ENCODE assay signal across 7 mouse cellular contexts in genomic region chr3:88407090-88407489, GRCm38 (mm10). TPM values are rescaled to one million over a fixed set of nuclear protein-coding genes. Genes with fewer than 3 reads are reported as not detected.
DNase-seq lines count a peak whose midpoint lies in the region; ATAC-seq and TF ChIP-seq lines count a peak whose summit lies in the region.

No protein-coding gene starts in this region.

- no peak overlapping the region for H3K27ac ChIP-seq in ES-E14 (ENCODE audit: insufficient read depth, low read depth, low read length, poor library complexity, severe bottlenecking)
- H3K27ac ChIP-seq in embryonic facial prominence, embryonic 14.5 days (replicated peaks; ENCODE audit: low read depth, low read length) = no peak overlapping the region
- H3K27ac ChIP-seq in heart, embryonic 13.5 days (replicated peaks) = 0 out of 2 replicates have a peak overlapping the region, but pooled peaks have one; percentile 28
- no peak overlapping the region for H3K27ac ChIP-seq in lung, embryonic 14.5 days (ENCODE audit: low read depth)

- 2% methylated on average over 2 of the region's 2 CpGs for WGBS in embryonic facial prominence, embryonic 14.5 days
- 5% methylated on average over 2 of the region's 2 CpGs for WGBS in heart, embryonic 13.5 days
- 0% methylated on average over 2 of the region's 2 CpGs for WGBS in lung, embryonic 14.5 days

- in situ Hi-C loops in ES-E14 (cut with MboI; ENCODE audit: low sequenced_read_pairs in 2 of 2, unreplicated experiment in 2 of 2) = loop anchor here (5.0 to 10.0 kb wide), 2 partner anchors 60 to 68 kb away; no protein-coding TSS in a partner anchor

- H3K4me1 ChIP-seq in ES-E14 (ENCODE audit: control insufficient read depth in 2 of 2, insufficient read depth in 2 of 2, low read length in 2 of 2, poor library complexity in 1 of 2) = peaks cover 2 to 8% of the 10 kb centered on the region in 2 experiments; a peak in 3 of 4 replicates
- H3K4me1 ChIP-seq in embryonic facial prominence, embryonic 14.5 days (ENCODE audit: control insufficient read depth, insufficient read depth, low read length) = peaks cover 12% of the 10 kb centered on the region
- H3K4me1 ChIP-seq in heart, embryonic 13.5 days = peaks cover 39% of the 10 kb centered on the region
- no peaks in the 10 kb centered on the region for H3K4me1 ChIP-seq in lung, embryonic 14.5 days (ENCODE audit: insufficient read depth)

- H3K9me3 ChIP-seq in ES-E14 (ENCODE audit: control insufficient read depth, insufficient read depth, low read depth, low read length) = no peaks in the 10 kb centered on the region
- H3K9me3 ChIP-seq in embryonic facial prominence, embryonic 14.5 days (ENCODE audit: control insufficient read depth, low read length) = no peaks in the 10 kb centered on the region
- no peaks in the 10 kb centered on the region for H3K9me3 ChIP-seq in heart, embryonic 13.5 days
- H3K9me3 ChIP-seq in lung, embryonic 14.5 days (ENCODE audit: low read depth, low read length) = no peaks in the 10 kb centered on the region

- no peaks in the 10 kb centered on the region for H3K27me3 ChIP-seq in embryonic facial prominence, embryonic 14.5 days (replicated peaks; ENCODE audit: control insufficient read depth, insufficient read depth, low read length)
- no peaks in the 10 kb centered on the region for H3K27me3 ChIP-seq in heart, embryonic 13.5 days (replicated peaks)
- no peaks in the 10 kb centered on the region for H3K27me3 ChIP-seq in lung, embryonic 14.5 days (ENCODE audit: insufficient read depth, low read length)

- peak; percentile 12; the same call in 1 of the 2 replicates for ATAC-seq in embryonic facial prominence, embryonic 14.5 days (ENCODE audit: low read depth)
- no peak for ATAC-seq in heart, embryonic 13.5 days (ENCODE audit: extremely low read depth, insufficient number of reproducible peaks, low FRiP score, low TSS enrichment)
- peak; percentile 22; the same call in 1 of the 2 replicates for ATAC-seq in lung, embryonic 14.5 days (ENCODE audit: insufficient read depth)

- no peak overlapping the region; the same call in 1 of the 2 replicates for H3K9ac ChIP-seq in ES-E14 (ENCODE audit: insufficient read depth, low read depth, low read length, poor library complexity, severe bottlenecking)
- peak overlapping the region; percentile 16; the same call in 1 of the 2 replicates for H3K9ac ChIP-seq in embryonic facial prominence, embryonic 14.5 days (ENCODE audit: low read depth, low read length)
- H3K9ac ChIP-seq in heart, embryonic 13.5 days = peak overlapping the region; percentile 58
- H3K9ac ChIP-seq in lung, embryonic 14.5 days = peak overlapping the region; percentile 3; the same call in 1 of the 2 replicates

- H3K4me3 ChIP-seq in ES-E14 (ENCODE audit: insufficient read depth in 1 of 2, low read depth in 1 of 2, low read length in 2 of 2, poor library complexity in 1 of 2, severe bottlenecking in 1 of 2) = no peak overlapping the region
- H3K4me3 ChIP-seq in embryonic facial prominence, embryonic 14.5 days (ENCODE audit: low read depth, low read length) = no peak overlapping the region
- H3K4me3 ChIP-seq in heart, embryonic 13.5 days = no peak overlapping the region
- H3K4me3 ChIP-seq in lung, embryonic 14.5 days (ENCODE audit: low read depth, low read length) = no peak overlapping the region

- peaks cover 12% of the 10 kb centered on the region; the same call in 1 of the 2 replicates for H3K36me3 ChIP-seq in ES-E14 (ENCODE audit: control insufficient read depth, insufficient read depth, low read length, poor library complexity, severe bottlenecking)
- peaks cover 22% of the 10 kb centered on the region for H3K36me3 ChIP-seq in embryonic facial prominence, embryonic 14.5 days (ENCODE audit: control insufficient read depth, insufficient read depth, low read length)
- peaks cover 34% of the 10 kb centered on the region for H3K36me3 ChIP-seq in heart, embryonic 13.5 days
- peaks cover 28% of the 10 kb centered on the region for H3K36me3 ChIP-seq in lung, embryonic 14.5 days (ENCODE audit: insufficient read depth)

- DNase-seq in ES-E14 (ENCODE audit: low read depth, low spot score) = peak; percentile 74
- DNase-seq in adrenal gland, postnatal 25 days = peak; percentile 38
- peak; percentile 92 for DNase-seq in embryonic facial prominence, embryonic 14.5 days (ENCODE audit: low spot score)
- DNase-seq in layer of hippocampus, adult 11-12 months (ENCODE audit: low spot score) = peak; percentile 74
- DNase-seq in lung, embryonic 14.5 days = peak; percentile 95
- peak; percentile 81 for DNase-seq in retina, postnatal 7 days (ENCODE audit: low read depth, low spot score)

- no peak overlapping the region for H3K4me2 ChIP-seq in embryonic facial prominence, embryonic 14.5 days (ENCODE audit: low read depth, low read length)
- H3K4me2 ChIP-seq in heart, embryonic 13.5 days = no peak overlapping the region
- peak overlapping the region; percentile 5; the same call in 1 of the 2 replicates for H3K4me2 ChIP-seq in lung, embryonic 14.5 days

- peak; percentile 94 for TF ChIP-seq CTCF in lung, embryonic 14.5 days (IDR thresholded peaks at IDR 0.05; ENCODE audit: low read depth)

TF ChIP-seq in ES-E14, 5 proteins besides CTCF, POLR2A, EP300 and RAD21:
- no peak for TF ChIP-seq MAFK (IDR thresholded peaks at IDR 0.05; ENCODE audit: insufficient read depth, low read depth, low read length)
- no peak for TF ChIP-seq CHD2 (IDR thresholded peaks at IDR 0.05; ENCODE audit: low read depth, low read length)
- no peak for TF ChIP-seq HCFC1 (IDR thresholded peaks at IDR 0.05; ENCODE audit: borderline replicate concordance, insufficient read depth, low read length)
- peak; percentile 76; the same call in 1 of the 2 replicates for TF ChIP-seq ZC3H11A (IDR thresholded peaks at IDR 0.05; ENCODE audit: borderline replicate concordance, low read depth, low read length)
- TF ChIP-seq ZNF384 (IDR thresholded peaks at IDR 0.05; ENCODE audit: low read depth, low read length) = no peak

RNA-seq across cellular contexts. Expression of gene Pmf1, which starts 3.0 kb away (rescaled TPM):
- total RNA-seq in ES-E14 (2012; rRNA removed) = 89.5 and 97.0 TPM in 2 replicates
- 34.9 and 41.2 TPM in 2 replicates for total RNA-seq in adrenal gland, postnatal 25 days (2021)
- polyA plus RNA-seq in embryonic facial prominence, embryonic 14.5 days (2014; fragmentation: Nextera tagmentation; extraction: Ambion mirVana) = 87.0 and 99.7 TPM in 2 replicates
- 110 and 112 TPM in 2 replicates for polyA plus RNA-seq in heart, embryonic 13.5 days (2015; fragmentation: Nextera tagmentation; extraction: Ambion mirVana)
- polyA plus RNA-seq in lung, embryonic 14.5 days (2014; fragmentation: Nextera tagmentation; extraction: Ambion mirVana) = 162 and 173 TPM in 2 replicates

RNA-seq across cellular contexts. Expression of gene Slc25a44, which starts 17.8 kb away (rescaled TPM):
- total RNA-seq in ES-E14 (2012; rRNA removed) = 13.6 and 17.1 TPM in 2 replicates
- total RNA-seq in adrenal gland, postnatal 25 days (2021) = 42.9 and 45.9 TPM in 2 replicates
- 18.1 and 21.4 TPM in 2 replicates for polyA plus RNA-seq in embryonic facial prominence, embryonic 14.5 days (2014; fragmentation: Nextera tagmentation; extraction: Ambion mirVana)
- 12.0 and 12.5 TPM in 2 replicates for polyA plus RNA-seq in heart, embryonic 13.5 days (2015; fragmentation: Nextera tagmentation; extraction: Ambion mirVana)
- 16.6 and 18.3 TPM in 2 replicates for polyA plus RNA-seq in lung, embryonic 14.5 days (2014; fragmentation: Nextera tagmentation; extraction: Ambion mirVana)

RNA-seq across cellular contexts. Expression of gene Bglap, which starts 22.8 kb away (rescaled TPM):
- not detected in 2 replicates for total RNA-seq in ES-E14 (2012; rRNA removed)
- 4.3 TPM in 1 of 2 replicates, not detected in the other for total RNA-seq in adrenal gland, postnatal 25 days (2021)
- polyA plus RNA-seq in embryonic facial prominence, embryonic 14.5 days (2014; fragmentation: Nextera tagmentation; extraction: Ambion mirVana) = 7.9 and 33.0 TPM in 2 replicates
- polyA plus RNA-seq in heart, embryonic 13.5 days (2015; fragmentation: Nextera tagmentation; extraction: Ambion mirVana) = not detected in 2 replicates
- not detected in 2 replicates for polyA plus RNA-seq in lung, embryonic 14.5 days (2014; fragmentation: Nextera tagmentation; extraction: Ambion mirVana)

RNA-seq across cellular contexts. Expression of gene Bglap2, which starts 28.6 kb away (rescaled TPM):
- not detected in 2 replicates for total RNA-seq in ES-E14 (2012; rRNA removed)
- 1.0 TPM in 1 of 2 replicates, not detected in the other for total RNA-seq in adrenal gland, postnatal 25 days (2021)
- polyA plus RNA-seq in embryonic facial prominence, embryonic 14.5 days (2014; fragmentation: Nextera tagmentation; extraction: Ambion mirVana) = 6.5 and 27.0 TPM in 2 replicates
- polyA plus RNA-seq in heart, embryonic 13.5 days (2015; fragmentation: Nextera tagmentation; extraction: Ambion mirVana) = not detected in 2 replicates
- polyA plus RNA-seq in lung, embryonic 14.5 days (2014; fragmentation: Nextera tagmentation; extraction: Ambion mirVana) = not detected in 2 replicates

RNA-seq across cellular contexts. Expression of gene Bglap3, which starts 34.5 kb away (rescaled TPM):
- 2.6 and 3.2 TPM in 2 replicates for total RNA-seq in ES-E14 (2012; rRNA removed)
- 0.79 and 2.3 TPM in 2 replicates for total RNA-seq in adrenal gland, postnatal 25 days (2021)
- 1.5 and 4.6 TPM in 2 replicates for polyA plus RNA-seq in embryonic facial prominence, embryonic 14.5 days (2014; fragmentation: Nextera tagmentation; extraction: Ambion mirVana)
- polyA plus RNA-seq in heart, embryonic 13.5 days (2015; fragmentation: Nextera tagmentation; extraction: Ambion mirVana) = not detected in 2 replicates
- polyA plus RNA-seq in lung, embryonic 14.5 days (2014; fragmentation: Nextera tagmentation; extraction: Ambion mirVana) = 0.19 and 0.24 TPM in 2 replicates

Comparison
In these comparisons a context has a peak if more than half of its experiments do, and no peak if none do; other contexts are left out.
1. DNase-seq: peak in every context shown above with its lines; median percentile 95 in lung, embryonic 14.5 days; 92 in embryonic facial prominence, embryonic 14.5 days; 81 in retina, postnatal 7 days; 74 in ES-E14; 74 in layer of hippocampus, adult 11-12 months; 38 in adrenal gland, postnatal 25 days.